Mouse (Mus musculus) liver, postnatal 0 days (tissue): ENCODE measurements at regions not wholly inside any gene's neighbourhood (a gene's known extent, or its start where the extent isn't known, plus 50 kb on each side); places are given as distances from the start of the nearest gene placed in this dataset.

Source experiments
- CTCF ChIP-seq: sonication (generic); IDR thresholded peaks from 2 replicates; pipeline ENCODE4 v1.5.1; 2016; ENCODE audit warnings: antibody characterized with exemption, low read depth
- EP300 ChIP-seq: IDR thresholded peaks from 2 replicates; pipeline ENCODE4 v1.6.1; 2016; ENCODE audit warnings: antibody characterized with exemption, low read depth, mild to moderate bottlenecking

DNA sequence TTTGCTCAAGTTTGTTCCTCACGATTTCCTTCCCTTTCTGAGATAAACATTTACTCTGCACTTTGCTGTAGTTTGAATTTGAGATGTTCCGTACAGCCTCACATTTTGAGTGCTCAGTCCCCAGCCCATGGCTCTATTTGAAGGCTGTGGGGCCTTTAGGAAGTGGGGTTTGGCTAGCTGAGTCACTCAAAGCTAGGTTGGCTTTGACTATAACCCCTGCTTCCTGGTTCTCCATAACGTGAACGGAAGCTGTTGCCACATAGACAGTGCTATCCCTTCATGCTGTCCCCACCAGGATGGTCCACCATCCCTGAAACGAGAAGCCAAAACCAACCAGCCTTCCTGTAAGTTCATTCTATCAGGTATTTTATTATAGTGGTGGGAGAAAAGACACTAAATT is 111.1 kb downstream of the Evx1 start:
- TF ChIP-seq CTCF (no peak), EP300 (no peak)
